Mouse (Mus musculus) heart, adult 11 months (tissue): ENCODE results near the gene Cyp21a1.
"Not testable (repeated sequence)": the region's sequence is repeated elsewhere in the genome, so short reads cannot be mapped to it uniquely, and the experiment has no call there.

Source experiments
- DNase-seq: peaks from one replicate; pipeline ENCODE4 v3.0.0; 2022

Gene Cyp21a1

GRCm38 (mm10) chr17:34804301-34804700, at the start of gene Cyp21a1:
TSS of gene Cyp21a1 (minus strand) at chr17:34804561.
- DNase-seq: peak; percentile 74

DNA sequence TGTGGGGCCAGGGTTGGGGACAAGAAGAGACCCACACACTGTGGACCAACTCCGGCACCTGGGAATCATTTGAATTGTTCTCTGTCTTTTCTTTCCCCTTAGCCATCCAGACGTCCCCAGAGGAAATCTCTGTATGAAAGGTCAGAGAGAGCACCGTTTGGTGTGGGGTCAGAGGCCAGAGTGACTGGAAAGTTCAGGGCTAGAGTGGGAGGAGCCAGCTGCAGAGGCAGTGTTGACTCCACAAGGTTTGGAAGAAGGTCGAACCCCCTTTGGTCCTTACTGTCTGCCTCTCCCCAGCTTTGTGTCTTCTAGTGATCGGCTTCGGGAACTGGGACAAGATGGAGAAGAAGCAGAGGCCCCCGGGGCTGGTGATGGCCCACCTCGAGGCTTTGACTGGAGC, 49.1 kb upstream of the Cyp21a1 start:
- DNase-seq: no peak

- DNase-seq: no peak
Observed at GRCm38 (mm10) chr17:34850517-34851125, 46.3 kb upstream of the Cyp21a1 start.

DNA sequence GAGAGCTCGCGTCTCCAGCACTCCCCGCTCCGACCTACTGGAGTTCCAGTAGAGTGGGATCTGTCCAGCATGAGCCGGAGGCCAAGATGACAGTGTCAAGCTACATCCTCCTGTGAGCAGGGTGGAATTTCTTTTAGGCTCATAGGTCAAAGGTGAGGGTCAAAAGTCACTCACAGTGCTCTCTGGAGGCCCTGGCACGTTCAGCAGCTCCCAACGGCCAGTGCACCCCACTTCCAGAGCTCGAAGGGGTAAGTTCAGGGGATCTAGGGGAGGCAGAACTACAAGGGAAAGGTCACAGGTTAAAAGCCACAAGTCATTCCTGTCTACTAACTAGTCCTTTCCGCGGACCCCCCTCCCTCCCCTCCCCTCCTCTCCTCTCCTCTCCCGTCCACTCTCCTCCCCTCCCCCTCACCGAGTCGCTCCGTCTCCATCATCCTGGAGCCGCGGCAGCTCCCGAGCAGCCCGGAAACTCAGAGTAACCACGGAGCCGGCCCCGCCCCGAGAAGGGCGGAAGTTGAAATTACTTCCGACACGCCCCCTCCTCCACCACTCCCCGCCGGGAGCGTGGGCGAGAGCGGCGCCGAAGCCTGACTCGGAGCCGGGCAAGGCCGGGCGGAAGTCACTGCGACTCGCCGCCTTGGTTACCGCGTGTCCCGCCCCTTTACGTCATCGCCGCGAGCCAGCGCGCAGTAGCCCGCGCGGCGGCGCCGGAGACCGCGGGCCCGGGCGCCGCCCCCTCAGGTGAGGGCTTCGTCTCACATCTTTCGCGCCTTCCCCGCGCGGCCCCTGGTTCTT, 45.6 kb upstream of the Cyp21a1 start, which contains the start of the genes Skiv2l and Nelfe:
Skiv2l (minus strand) TSS at position 489 of the 795 bp plus-strand sequence.
Nelfe (plus strand) TSS at position 670 of the 795 bp plus-strand sequence.
- DNase-seq: peak; percentile 99

DNA sequence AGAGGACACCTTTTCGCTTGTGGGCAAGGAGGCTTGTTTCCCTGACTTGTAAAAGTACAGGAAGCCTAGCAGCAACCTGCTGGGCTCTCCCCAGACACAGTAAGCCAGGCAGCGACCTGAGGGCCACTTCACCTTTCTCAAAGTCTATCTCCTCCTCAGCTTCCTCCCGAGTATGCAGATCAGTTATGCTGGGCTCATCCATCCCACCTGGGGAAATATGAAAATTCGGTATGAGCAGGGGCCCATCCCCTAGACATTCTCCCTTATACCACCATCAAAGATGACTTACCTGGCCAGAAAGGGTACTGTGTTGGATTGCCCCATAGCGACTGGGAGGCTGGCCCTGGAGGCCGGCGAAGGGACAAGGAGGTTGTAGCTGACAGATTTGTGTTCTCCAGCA, 43.3 kb upstream of the Cyp21a1 start:
- peak; percentile 90 for DNase-seq

DNA sequence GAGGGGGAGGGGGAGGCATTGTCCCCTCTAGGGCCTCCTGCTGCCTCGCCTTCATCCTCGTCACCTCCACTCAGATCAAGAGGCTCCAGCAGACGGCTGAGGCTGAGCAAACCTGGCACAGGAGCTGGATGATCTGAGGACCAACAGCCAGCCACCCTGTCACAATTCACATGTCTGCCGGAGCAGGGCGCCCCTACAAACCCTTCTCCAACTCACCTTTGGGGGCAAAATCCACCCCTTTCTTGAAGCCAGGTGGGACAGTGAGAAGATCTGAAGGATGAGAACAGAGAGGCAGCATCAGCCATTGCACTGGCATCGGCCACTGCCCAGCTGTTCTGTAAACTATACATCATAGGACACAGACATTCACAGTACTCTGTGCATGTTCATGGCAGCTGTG, 42.8 kb upstream of the Cyp21a1 start:
- peak; percentile 91 for DNase-seq

DNA sequence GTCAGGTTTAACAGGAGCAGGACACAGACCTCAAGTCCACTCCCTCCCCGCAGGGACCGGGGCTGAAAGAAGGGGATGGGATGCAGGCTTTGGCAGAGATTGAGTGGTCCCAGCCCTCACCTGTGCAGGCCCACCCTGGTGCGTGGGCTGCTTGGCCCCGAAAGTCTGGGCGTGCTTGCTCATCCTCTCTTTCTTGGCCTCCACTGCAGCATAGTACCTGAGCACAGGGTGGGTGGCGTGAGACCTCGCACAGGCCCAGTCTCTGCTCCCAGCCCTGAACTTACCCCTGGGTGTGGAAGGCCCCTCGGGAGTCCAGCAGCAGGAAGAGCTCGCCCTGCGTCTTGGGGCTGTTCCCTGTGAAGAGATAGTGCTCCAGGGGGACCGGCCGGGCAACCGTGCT, 40.5 kb upstream of the Cyp21a1 start:
- peak; percentile 91 for DNase-seq

DNA sequence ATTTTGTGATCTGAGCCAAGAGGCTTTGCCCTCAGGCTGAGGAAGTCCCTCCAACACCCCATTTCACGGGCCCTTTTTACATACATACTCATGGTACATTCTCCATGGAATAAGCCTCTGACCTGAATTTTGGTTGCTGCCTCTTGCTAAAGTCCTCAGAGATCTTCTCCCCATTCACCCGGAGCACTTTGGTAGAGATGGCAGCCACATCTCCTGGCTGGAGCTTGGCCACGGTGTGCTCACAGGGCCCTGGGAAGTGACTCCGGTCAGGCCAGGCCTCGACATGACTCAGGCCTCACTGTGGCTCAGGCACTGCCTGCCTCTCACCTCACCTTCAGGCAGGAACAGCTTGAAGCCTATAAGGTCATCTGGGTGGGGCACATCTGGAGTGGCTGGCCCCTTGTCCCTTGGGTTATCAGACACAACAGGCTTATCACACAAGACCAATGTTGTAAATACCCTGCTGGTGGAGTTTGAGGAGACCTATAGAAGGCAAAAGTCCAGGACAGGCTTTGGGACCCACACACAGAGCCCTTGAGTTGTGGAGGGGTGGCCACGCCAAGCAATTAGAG, 36.5 kb upstream of the Cyp21a1 start:
- no peak for DNase-seq

DNA sequence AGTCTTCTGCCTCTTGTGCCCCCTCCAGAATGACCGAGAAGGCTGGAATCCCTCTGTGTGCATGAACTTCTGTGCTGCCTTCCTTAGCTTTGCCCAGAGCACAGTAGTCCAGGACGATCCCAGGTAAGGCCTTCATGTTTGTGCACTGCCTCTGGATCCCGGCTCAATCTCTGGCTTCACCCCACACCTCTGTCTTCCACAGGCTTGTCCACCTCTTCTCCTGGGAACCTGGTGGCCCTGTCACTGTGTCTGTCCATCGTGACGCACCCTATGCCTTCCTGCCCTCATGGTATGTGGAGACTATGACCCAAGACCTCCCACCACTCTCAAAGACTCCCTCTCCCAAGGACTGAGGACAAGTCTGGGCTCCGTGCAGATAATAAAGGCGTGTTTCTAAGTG, 34.4 kb upstream of the Cyp21a1 start:
- peak; percentile 91 for DNase-seq

DNA sequence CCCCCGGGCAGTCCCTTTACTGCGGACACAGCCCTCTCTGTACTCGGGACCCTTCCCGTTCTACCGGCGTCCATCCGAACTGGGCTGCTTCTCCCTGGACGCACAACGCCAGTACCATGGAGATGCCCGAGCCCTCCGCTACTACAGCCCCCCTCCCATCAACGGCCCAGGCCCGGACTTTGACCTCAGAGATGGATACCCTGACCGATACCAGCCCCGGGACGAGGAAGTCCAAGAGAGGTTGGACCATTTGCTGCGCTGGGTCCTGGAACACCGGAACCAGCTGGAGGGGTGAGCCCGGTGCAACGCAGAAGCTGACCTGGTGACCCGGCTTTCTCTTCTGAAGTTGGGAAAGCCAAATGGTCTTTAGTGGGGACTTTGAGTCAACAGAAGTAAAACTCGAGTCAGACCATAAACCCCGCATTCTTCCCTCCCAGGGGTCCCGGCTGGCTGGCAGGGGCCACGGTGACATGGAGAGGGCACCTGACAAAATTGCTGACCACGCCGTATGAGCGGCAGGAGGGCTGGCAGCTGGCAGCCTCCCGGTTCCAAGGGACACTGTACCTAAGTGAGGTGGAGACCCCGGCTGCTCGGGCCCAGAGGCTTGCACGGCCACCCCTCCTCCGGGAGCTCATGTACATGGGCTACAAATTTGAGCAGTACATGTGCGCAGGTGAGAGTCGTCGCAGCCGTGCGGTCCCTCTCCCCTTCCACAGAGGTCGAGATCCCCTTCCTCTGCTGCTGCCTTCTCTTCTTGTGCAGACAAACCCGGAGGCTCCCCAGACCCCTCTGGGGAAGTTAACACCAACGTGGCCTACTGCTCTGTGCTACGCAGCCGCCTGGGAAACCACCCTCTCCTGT, 33.3 kb upstream of the Cyp21a1 start:
- DNase-seq: peak; percentile 94

GRCm38 (mm10) chr17:34836856-34837221, 32.5 kb upstream of the Cyp21a1 start, which contains the start of the genes Stk19 and Dxo:
TSS of gene Stk19 (minus strand) at chr17:34836945.
TSS of gene Dxo (plus strand) at chr17:34837019.
- peak; percentile 100 for DNase-seq

GRCm38 (mm10) chr17:34836155-34836855, 31.9 kb upstream of the Cyp21a1 start:
- DNase-seq: no peak

DNA sequence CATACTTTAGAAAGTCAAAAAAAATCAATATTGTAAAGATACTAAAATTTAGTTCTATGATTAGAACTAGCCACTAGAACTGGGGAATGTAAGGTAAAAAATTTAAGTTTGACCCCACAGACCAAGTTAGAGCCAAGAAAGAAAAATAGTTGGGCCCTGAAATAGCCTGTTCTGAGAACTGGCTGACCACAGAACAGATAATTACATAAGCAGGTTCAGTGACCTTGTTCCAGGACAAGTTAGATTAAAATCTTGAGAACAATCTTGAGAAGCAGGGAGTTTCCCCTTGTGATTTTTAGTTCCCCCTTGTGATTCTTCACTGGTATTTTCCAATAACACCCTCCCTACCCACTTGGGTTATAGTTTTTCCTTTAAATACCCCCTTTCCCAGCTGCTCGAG, 26.4 kb upstream of the Cyp21a1 start:
- not testable (repeated sequence) for DNase-seq

GRCm38 (mm10) chr17:34814818-34815370, 10.5 kb upstream of the Cyp21a1 start:
- no peak for DNase-seq

DNA sequence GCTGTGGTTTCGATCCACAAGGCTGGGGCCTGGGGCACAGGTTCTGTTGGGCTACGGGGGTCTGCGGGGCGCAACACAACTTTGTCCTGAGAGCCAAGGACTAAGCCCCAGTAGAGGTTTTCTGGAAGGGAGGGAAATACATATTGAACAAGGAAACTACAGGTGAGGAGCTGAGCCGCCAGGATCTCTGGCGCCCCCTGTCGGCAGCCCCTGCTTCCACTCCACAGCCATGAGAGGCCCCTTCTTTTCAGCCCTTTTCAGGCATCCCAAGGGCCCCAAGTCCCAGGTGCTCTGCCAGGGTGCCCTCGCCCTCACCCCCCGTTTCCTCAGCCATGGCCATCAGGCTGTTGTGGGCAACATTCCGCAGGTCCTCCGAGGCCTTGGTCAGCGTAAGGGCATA, 9.4 kb upstream of the Cyp21a1 start:
- DNase-seq: peak; percentile 85

- DNase-seq: no peak
Observed at GRCm38 (mm10) chr17:34811275-34811674, 6.9 kb upstream of the Cyp21a1 start.

DNA sequence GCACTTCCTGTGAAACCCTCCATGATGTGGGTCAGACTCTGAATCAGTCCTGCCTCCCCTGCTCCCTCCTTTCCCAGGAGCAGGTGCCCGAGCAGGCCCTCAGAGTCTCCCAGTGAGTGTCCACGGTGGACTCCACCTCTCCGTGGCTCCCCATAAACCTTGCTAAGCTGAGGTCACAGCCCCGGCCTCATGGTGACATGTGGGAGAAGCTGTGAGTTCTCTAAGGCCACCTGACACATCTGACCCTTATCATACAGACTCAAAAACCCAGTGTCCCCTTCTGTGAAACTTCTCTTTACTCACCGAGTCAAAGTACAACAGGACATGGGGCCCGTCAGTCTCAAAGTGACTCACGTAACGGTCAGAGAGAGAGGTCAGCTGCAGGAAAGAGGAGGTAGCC, 6.5 kb upstream of the Cyp21a1 start:
- not testable (repeated sequence) for DNase-seq

GRCm38 (mm10) chr17:34810411-34810810, 6.0 kb upstream of the Cyp21a1 start:
- not testable (repeated sequence) for DNase-seq

DNA sequence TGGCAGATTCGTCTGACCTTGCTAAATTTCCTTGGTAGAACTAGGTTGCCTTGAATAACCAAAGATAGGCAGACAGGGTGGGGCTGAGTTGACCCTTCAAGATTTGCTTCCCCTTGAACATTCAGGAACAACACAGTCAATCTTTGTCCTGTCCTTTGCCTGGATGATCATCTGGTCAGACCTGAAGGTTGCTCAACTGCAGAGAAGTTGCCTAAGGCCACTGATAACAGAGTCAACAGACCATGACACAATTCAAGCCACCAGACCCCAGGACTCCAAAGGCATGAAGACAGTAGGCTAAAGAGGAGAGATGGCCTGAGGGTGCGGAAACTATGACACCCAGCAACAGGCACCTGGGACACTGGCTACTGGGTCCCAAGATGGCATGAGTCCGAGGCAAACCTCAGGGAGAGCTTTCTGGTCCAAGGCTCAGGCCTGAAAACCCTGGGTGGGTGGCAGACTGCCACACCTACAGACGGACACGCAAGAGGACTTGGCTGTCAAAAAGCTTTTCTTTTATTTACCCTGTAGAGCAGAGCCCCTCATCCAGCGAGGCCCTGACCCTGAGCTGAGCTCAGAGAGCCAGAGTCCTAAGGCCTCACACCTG, 4.3 kb upstream of the Cyp21a1 start:
- DNase-seq: peak; percentile 72

DNA sequence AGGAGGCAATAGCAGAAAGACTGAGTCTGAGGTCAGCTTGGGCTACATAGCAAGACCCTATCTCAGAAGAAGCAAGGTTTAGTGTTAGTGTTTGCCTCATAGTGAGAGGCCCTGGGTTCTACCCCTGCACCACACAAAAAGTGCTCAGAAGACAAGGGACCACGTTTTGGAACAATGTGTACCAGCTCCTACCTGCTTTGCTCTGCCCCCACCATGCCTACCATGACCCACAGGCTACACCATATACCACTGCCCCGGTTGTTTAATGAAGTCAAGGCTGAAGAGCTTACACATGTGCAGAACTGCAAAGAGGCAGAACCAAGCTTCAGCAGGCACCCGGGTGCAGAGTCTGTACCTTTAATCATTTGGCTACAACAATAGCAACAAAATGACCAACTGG, 2.8 kb upstream of the Cyp21a1 start:
- peak; percentile 51 for DNase-seq

GRCm38 (mm10) chr17:34804871-34805562, 656 bp upstream of the Cyp21a1 start:
- peak; percentile 83 for DNase-seq
